Mouse (Mus musculus): ENCODE measurements at regions not wholly inside any gene's neighbourhood (a gene's known extent, or its start where the extent isn't known, plus 50 kb on each side); places are given as distances from the start of the nearest gene placed in this dataset.
A peak's percentile ranks its signal among the peaks of the same experiment; 100 is the strongest.

- no peak overlapping the region for H3K4me2 ChIP-seq (replicated peaks; ENCODE audit: low read depth, low read length)
- no peak overlapping the region for H3K9ac ChIP-seq (ENCODE audit: low read depth, low read length)
- H3K27ac ChIP-seq (ENCODE audit: low read depth, low read length), result no peak overlapping the region
- no peaks in the 10 kb centered on the region for H3K9me3 ChIP-seq (ENCODE audit: control insufficient read depth, low read length)
- no peaks in the 10 kb centered on the region for H3K36me3 ChIP-seq (ENCODE audit: control insufficient read depth, insufficient read depth, low read length)
- H3K4me3 ChIP-seq (ENCODE audit: low read depth, low read length), result no peak overlapping the region
- DNase-seq (ENCODE audit: low spot score) (no peak), ATAC-seq (ENCODE audit: low FRiP score) (no peak)
- no peaks in the 10 kb centered on the region for H3K27me3 ChIP-seq (ENCODE audit: control insufficient read depth, insufficient read depth, low read length)
- peaks cover 4% of the 10 kb centered on the region; the same call in 1 of the 2 replicates for H3K4me1 ChIP-seq (replicated peaks; ENCODE audit: control insufficient read depth, insufficient read depth, low read length)
- 71% methylated on average over 12 of the region's 12 CpGs for WGBS
Observed at GRCm38 (mm10) chr2:173405629-173406028, 116.8 kb upstream of the 1700021F07Rik start.

DNA sequence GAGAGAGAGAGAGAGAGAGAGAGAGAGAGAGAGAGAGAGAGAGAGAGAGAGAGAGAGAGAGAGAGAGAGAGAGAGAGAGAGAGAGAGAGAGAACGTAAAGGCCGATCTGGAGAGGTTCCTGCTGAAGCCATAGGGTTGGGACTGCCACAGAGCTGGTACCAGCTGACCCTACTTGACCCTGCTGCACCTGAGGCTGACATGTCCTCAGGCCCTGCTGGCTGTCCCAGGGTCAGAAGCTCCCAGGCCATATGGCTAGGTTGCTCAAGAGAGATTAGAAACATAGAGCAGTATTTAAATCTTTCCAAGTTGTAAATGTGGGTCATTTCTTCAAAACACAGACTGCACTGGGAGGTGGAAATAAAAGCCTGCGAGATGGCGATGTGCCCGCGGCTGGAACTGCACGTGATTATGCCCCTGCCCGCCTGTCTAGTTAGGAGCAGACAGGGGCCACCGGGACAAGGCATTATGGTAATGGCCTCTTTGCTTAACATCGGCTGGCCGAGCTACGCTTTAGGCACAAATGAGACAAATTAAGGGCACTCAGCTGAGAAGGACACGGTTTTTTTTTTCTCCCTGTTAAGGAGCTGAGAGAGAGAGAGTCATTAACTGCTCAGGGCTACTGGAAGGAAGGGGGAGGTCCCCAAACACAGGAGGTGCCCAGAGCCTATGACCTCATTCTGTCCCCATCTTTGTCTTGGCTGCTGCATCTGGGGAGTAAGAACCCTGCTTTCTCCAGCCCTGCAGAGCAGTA lies 115.9 kb upstream of the 1700021F07Rik start:
- Histone ChIP-seq H3K9me3 (ENCODE audit: control insufficient read depth, low read length) (no peaks in the 10 kb centered on the region), H3K4me3 (ENCODE audit: low read depth, low read length) (no peak overlapping the region), H3K27ac (ENCODE audit: low read depth, low read length) (no peak overlapping the region; the same call in 1 of the 2 replicates), H3K9ac (ENCODE audit: low read depth, low read length) (no peak overlapping the region), H3K27me3 (ENCODE audit: control insufficient read depth, insufficient read depth, low read length) (no peaks in the 10 kb centered on the region), H3K4me2 (replicated peaks; ENCODE audit: low read depth, low read length) (no peak overlapping the region), H3K36me3 (ENCODE audit: control insufficient read depth, insufficient read depth, low read length) (no peaks in the 10 kb centered on the region), H3K4me1 (replicated peaks; ENCODE audit: control insufficient read depth, insufficient read depth, low read length) (peaks cover 4% of the 10 kb centered on the region; the same call in 1 of the 2 replicates)
- peak; percentile 63 for DNase-seq (ENCODE audit: low spot score)
- peak; percentile 76 for ATAC-seq (ENCODE audit: low FRiP score)
- WGBS, result 39% methylated on average over 13 of the region's 13 CpGs

GRCm38 (mm10) chr2:173407133-173407532 lies 115.3 kb upstream of the 1700021F07Rik start:
- ATAC-seq (ENCODE audit: low FRiP score) (peak; percentile 36), DNase-seq (ENCODE audit: low spot score) (peak; percentile 24)
- Histone ChIP-seq H3K4me3 (ENCODE audit: low read depth, low read length) (no peak overlapping the region), H3K9ac (ENCODE audit: low read depth, low read length) (no peak overlapping the region), H3K9me3 (ENCODE audit: control insufficient read depth, low read length) (no peaks in the 10 kb centered on the region), H3K27ac (ENCODE audit: low read depth, low read length) (no peak overlapping the region; the same call in 1 of the 2 replicates), H3K4me2 (replicated peaks; ENCODE audit: low read depth, low read length) (no peak overlapping the region), H3K36me3 (ENCODE audit: control insufficient read depth, insufficient read depth, low read length) (no peaks in the 10 kb centered on the region), H3K27me3 (ENCODE audit: control insufficient read depth, insufficient read depth, low read length) (no peaks in the 10 kb centered on the region; the same call in 1 of the 2 replicates), H3K4me1 (replicated peaks; ENCODE audit: control insufficient read depth, insufficient read depth, low read length) (peaks cover 4% of the 10 kb centered on the region; the same call in 1 of the 2 replicates)
- 71% methylated on average over 3 of the region's 3 CpGs for WGBS

GRCm38 (mm10) chr2:173408681-173409081 lies 113.7 kb upstream of the 1700021F07Rik start:
- H3K4me1 ChIP-seq (replicated peaks; ENCODE audit: control insufficient read depth, insufficient read depth, low read length), result peaks cover 4% of the 10 kb centered on the region; the same call in 1 of the 2 replicates
- no peaks in the 10 kb centered on the region; the same call in 1 of the 2 replicates for H3K27me3 ChIP-seq (ENCODE audit: control insufficient read depth, insufficient read depth, low read length)
- H3K9ac ChIP-seq (ENCODE audit: low read depth, low read length), result no peak overlapping the region
- no peak for DNase-seq (ENCODE audit: low spot score)
- H3K27ac ChIP-seq (ENCODE audit: low read depth, low read length), result no peak overlapping the region
- no peak overlapping the region for H3K4me2 ChIP-seq (replicated peaks; ENCODE audit: low read depth, low read length)
- ATAC-seq (ENCODE audit: low FRiP score), result no peak
- H3K36me3 ChIP-seq (ENCODE audit: control insufficient read depth, insufficient read depth, low read length), result no peaks in the 10 kb centered on the region
- no peak overlapping the region for H3K4me3 ChIP-seq (ENCODE audit: low read depth, low read length)
- H3K9me3 ChIP-seq (ENCODE audit: control insufficient read depth, low read length), result no peaks in the 10 kb centered on the region
- WGBS, result 89% methylated on average over 5 of the region's 5 CpGs

GRCm38 (mm10) chr2:173409433-173409832 lies 113.0 kb upstream of the 1700021F07Rik start:
- no peak overlapping the region for H3K27ac ChIP-seq (ENCODE audit: low read depth, low read length)
- peaks cover 4% of the 10 kb centered on the region for H3K4me1 ChIP-seq (replicated peaks; ENCODE audit: control insufficient read depth, insufficient read depth, low read length)
- ATAC-seq (ENCODE audit: low FRiP score) (peak; percentile 66), DNase-seq (ENCODE audit: low spot score) (peak; percentile 51)
- H3K9me3 ChIP-seq (ENCODE audit: control insufficient read depth, low read length), result no peaks in the 10 kb centered on the region
- no peak overlapping the region for H3K4me3 ChIP-seq (ENCODE audit: low read depth, low read length)
- H3K27me3 ChIP-seq (ENCODE audit: control insufficient read depth, insufficient read depth, low read length), result no peaks in the 10 kb centered on the region; the same call in 1 of the 2 replicates
- no peak overlapping the region for H3K9ac ChIP-seq (ENCODE audit: low read depth, low read length)
- 40% methylated on average over 16 of the region's 16 CpGs for WGBS
- H3K4me2 ChIP-seq (replicated peaks; ENCODE audit: low read depth, low read length), result no peak overlapping the region
- H3K36me3 ChIP-seq (ENCODE audit: control insufficient read depth, insufficient read depth, low read length), result no peaks in the 10 kb centered on the region

- 70% methylated on average over 18 of the region's 18 CpGs for WGBS
- no peak overlapping the region for H3K9ac ChIP-seq (ENCODE audit: low read depth, low read length)
- H3K9me3 ChIP-seq (ENCODE audit: control insufficient read depth, low read length), result no peaks in the 10 kb centered on the region; the same call in 1 of the 2 replicates
- no peaks in the 10 kb centered on the region; the same call in 1 of the 2 replicates for H3K4me1 ChIP-seq (replicated peaks; ENCODE audit: control insufficient read depth, insufficient read depth, low read length)
- H3K27ac ChIP-seq (ENCODE audit: low read depth, low read length), result no peak overlapping the region
- no peaks in the 10 kb centered on the region; the same call in 1 of the 2 replicates for H3K27me3 ChIP-seq (ENCODE audit: control insufficient read depth, insufficient read depth, low read length)
- ATAC-seq (ENCODE audit: low FRiP score) (no peak; the same call in 1 of the 2 replicates), DNase-seq (ENCODE audit: low spot score) (no peak)
- H3K4me3 ChIP-seq (ENCODE audit: low read depth, low read length), result no peak overlapping the region
- no peak overlapping the region for H3K4me2 ChIP-seq (replicated peaks; ENCODE audit: low read depth, low read length)
- no peaks in the 10 kb centered on the region for H3K36me3 ChIP-seq (ENCODE audit: control insufficient read depth, insufficient read depth, low read length)
Observed at GRCm38 (mm10) chr2:173413906-173414656, 108.3 kb upstream of the 1700021F07Rik start.

DNA sequence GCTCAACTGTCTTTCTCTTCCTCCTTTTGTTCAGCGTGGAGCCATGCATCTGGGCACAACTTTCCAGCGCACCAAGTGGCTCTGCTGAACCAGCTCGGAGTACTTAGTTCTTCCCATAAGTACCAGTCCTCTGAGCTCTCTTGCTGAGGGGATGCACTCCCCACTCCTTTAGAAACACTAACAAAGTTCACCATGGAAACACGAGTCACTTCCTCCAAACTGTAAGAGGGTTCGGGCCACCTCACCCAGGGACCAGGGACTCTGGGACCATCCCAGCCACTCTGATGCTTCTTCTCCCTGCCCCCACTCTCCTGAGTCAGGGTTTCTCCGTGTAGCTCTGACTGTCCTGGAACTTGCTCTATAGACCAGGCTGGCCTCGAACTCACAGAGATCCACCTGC lies 107.0 kb upstream of the 1700021F07Rik start:
- Histone ChIP-seq H3K4me2 (replicated peaks; ENCODE audit: low read depth, low read length) (no peak overlapping the region), H3K27me3 (ENCODE audit: control insufficient read depth, insufficient read depth, low read length) (no peaks in the 10 kb centered on the region; the same call in 1 of the 2 replicates), H3K4me3 (ENCODE audit: low read depth, low read length) (no peak overlapping the region), H3K9me3 (ENCODE audit: control insufficient read depth, low read length) (no peaks in the 10 kb centered on the region; the same call in 1 of the 2 replicates), H3K27ac (ENCODE audit: low read depth, low read length) (no peak overlapping the region), H3K9ac (ENCODE audit: low read depth, low read length) (no peak overlapping the region), H3K4me1 (replicated peaks; ENCODE audit: control insufficient read depth, insufficient read depth, low read length) (no peaks in the 10 kb centered on the region; the same call in 1 of the 2 replicates), H3K36me3 (ENCODE audit: control insufficient read depth, insufficient read depth, low read length) (no peaks in the 10 kb centered on the region)
- DNase-seq (ENCODE audit: low spot score), result no peak
- no peak for ATAC-seq (ENCODE audit: low FRiP score)
- WGBS, result 83% methylated on average over 7 of the region's 7 CpGs

DNA sequence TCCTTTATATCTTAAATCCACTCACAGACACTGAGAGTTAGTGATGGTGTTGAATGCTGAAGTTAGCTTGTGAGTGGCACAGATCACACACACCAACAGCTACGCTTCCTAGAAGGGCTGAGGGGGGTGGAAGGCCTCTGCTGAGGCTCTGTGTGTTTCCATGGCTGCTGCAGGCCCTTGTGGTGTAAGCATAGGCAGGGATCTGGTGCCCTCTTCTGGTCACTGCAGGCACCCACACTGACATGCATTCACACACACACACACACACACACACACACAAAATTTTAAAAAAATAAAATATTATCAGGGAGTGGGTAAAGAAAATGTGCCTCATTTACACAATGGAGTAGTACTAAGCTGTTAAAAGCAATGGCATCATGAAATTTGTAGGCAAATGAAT lies 105.5 kb upstream of the 1700021F07Rik start:
- Histone ChIP-seq H3K4me1 (replicated peaks; ENCODE audit: control insufficient read depth, insufficient read depth, low read length) (no peaks in the 10 kb centered on the region; the same call in 1 of the 2 replicates), H3K4me2 (replicated peaks; ENCODE audit: low read depth, low read length) (no peak overlapping the region), H3K9ac (ENCODE audit: low read depth, low read length) (no peak overlapping the region), H3K9me3 (ENCODE audit: control insufficient read depth, low read length) (no peaks in the 10 kb centered on the region; the same call in 1 of the 2 replicates), H3K36me3 (ENCODE audit: control insufficient read depth, insufficient read depth, low read length) (no peaks in the 10 kb centered on the region), H3K27ac (ENCODE audit: low read depth, low read length) (no peak overlapping the region), H3K4me3 (ENCODE audit: low read depth, low read length) (no peak overlapping the region), H3K27me3 (ENCODE audit: control insufficient read depth, insufficient read depth, low read length) (no peaks in the 10 kb centered on the region; the same call in 1 of the 2 replicates)
- DNase-seq (ENCODE audit: low spot score) (peak; percentile 36), ATAC-seq (ENCODE audit: low FRiP score) (no peak)
- WGBS, result 78% methylated on average over 1 of the region's 1 CpGs
